Mouse (Mus musculus) thymus, adult 2 months (tissue): ENCODE results near the gene Inpp5b.
"Not testable (repeated sequence)": the region's sequence is repeated elsewhere in the genome, so short reads cannot be mapped to it uniquely, and the experiment has no call there.

ENCODE experiments used
- CTCF ChIP-seq: fragments of 200-500 bp; IDR thresholded peaks from 2 replicates; pipeline ENCODE4 v1.5.1; 2012; ENCODE audit warnings: mild to moderate bottlenecking, control low read depth, low read length, moderate library complexity, borderline replicate concordance; ENCODE audit not compliant: control insufficient read depth, poor library complexity, insufficient read depth; ENCODE audit errors: extremely low read depth
- POLR2A ChIP-seq: fragments of 200-500 bp; IDR thresholded peaks from 2 replicates; pipeline ENCODE4 v1.6.1; 2012; ENCODE audit warnings: mild to moderate bottlenecking, low read length, control low read depth, moderate library complexity; ENCODE audit not compliant: control insufficient read depth, poor library complexity, insufficient read depth; ENCODE audit errors: extremely low read depth

GRCm38 (mm10) chr4:124713850-124714249 is 27.8 kb upstream of the Inpp5b start:
- not testable (repeated sequence) for TF ChIP-seq CTCF, POLR2A
